Mouse (Mus musculus) hindbrain, embryonic 10.5 days (tissue): ENCODE measurements at regions not wholly inside any gene's neighbourhood (a gene's known extent, or its start where the extent isn't known, plus 50 kb on each side); places are given as distances from the start of the nearest gene placed in this dataset.

Experiments
- DNase-seq: peaks from one replicate; pipeline ENCODE4 v3.0.0-alpha.2; 2017; ENCODE audit warnings: low spot score
- H3K27ac ChIP-seq: fragments of 300-500 bp; sonication (generic); 2 replicates; pipeline ENCODE4 v1.5.1; 2016; ENCODE audit warnings: mild to moderate bottlenecking, moderate library complexity
- H3K27me3 ChIP-seq: fragments of 300-500 bp; sonication (generic); 2 replicates; pipeline ENCODE4 v1.6.1; 2016; ENCODE audit warnings: mild to moderate bottlenecking; ENCODE audit not compliant: poor library complexity, insufficient read depth, severe bottlenecking
- H3K36me3 ChIP-seq: fragments of 300-500 bp; sonication (generic); 2 replicates; pipeline ENCODE4 v1.6.1; 2016; ENCODE audit warnings: mild to moderate bottlenecking, moderate library complexity
- H3K4me1 ChIP-seq: fragments of 300-500 bp; sonication (generic); replicated peaks from 2 replicates; pipeline ENCODE4 v1.6.1; 2016; ENCODE audit warnings: mild to moderate bottlenecking
- H3K4me3 ChIP-seq: fragments of 300-500 bp; sonication (generic); 2 replicates; pipeline ENCODE4 v1.5.1; 2016; ENCODE audit warnings: mild to moderate bottlenecking, moderate library complexity
- H3K9me3 ChIP-seq: fragments of 300-500 bp; sonication (generic); 2 replicates; pipeline ENCODE4 v1.6.1; 2016; ENCODE audit warnings: mild to moderate bottlenecking, moderate library complexity
- WGBS: fragments of 180-500 bp; shearing (Covaris S2); methylation state at CpG from one replicate; pipeline ENCODE4 v1.1.7; 2016; 5-methylcytosine and 5-hydroxymethylcytosine counted together

DNA sequence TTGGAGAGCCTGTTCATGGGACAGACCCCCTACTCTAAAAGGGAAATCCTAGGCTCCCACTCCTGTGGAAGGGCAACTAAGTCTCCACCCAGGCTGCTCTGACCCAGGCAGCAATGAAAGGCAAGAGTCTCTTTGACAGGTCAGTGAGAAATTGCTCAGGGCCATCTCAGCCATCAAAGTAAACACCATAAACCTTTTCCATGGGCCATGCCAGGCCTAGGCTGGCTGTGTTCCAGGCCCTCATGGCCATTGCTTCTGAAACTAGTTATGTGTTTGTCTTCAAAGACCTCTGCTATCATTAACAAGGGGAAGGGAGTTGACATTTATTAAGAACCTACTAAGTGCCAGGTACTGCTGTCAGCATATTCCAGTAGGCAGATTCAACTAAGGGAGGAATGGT, 101.8 kb upstream of the Slc22a23 start:
- Histone ChIP-seq H3K27ac (no peak overlapping the region), H3K4me3 (no peak overlapping the region), H3K9me3 (no peaks in the 10 kb centered on the region), H3K4me1 (no peaks in the 10 kb centered on the region), H3K36me3 (no peaks in the 10 kb centered on the region), H3K27me3 (no peaks in the 10 kb centered on the region)
- no peak for DNase-seq

DNA sequence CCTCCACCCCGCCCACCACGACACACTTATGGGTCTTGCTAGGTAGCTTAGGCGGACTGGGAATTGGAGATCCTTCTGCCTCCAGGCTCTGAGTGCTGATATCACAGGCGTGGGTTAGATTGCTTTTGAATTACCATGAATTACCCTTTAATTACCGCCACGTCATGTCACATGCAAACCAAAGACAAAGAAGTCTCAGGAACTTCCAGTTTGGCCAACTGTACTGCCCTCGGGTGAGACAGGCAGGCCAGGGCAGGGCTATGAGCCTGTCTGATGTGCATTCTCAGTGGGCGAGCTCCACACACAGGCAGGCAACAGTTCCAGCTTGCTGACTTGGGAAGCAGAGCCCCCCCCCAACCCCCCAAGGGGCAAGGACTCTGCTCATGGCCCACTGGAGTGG, 101.3 kb upstream of the Slc22a23 start:
- Histone ChIP-seq H3K27ac (no peak overlapping the region), H3K9me3 (no peaks in the 10 kb centered on the region), H3K4me1 (peaks cover 4% of the 10 kb centered on the region), H3K27me3 (no peaks in the 10 kb centered on the region), H3K4me3 (no peak overlapping the region), H3K36me3 (no peaks in the 10 kb centered on the region)
- DNase-seq, result no peak
- 82% methylated on average over 8 of the region's 8 CpGs for WGBS

DNA sequence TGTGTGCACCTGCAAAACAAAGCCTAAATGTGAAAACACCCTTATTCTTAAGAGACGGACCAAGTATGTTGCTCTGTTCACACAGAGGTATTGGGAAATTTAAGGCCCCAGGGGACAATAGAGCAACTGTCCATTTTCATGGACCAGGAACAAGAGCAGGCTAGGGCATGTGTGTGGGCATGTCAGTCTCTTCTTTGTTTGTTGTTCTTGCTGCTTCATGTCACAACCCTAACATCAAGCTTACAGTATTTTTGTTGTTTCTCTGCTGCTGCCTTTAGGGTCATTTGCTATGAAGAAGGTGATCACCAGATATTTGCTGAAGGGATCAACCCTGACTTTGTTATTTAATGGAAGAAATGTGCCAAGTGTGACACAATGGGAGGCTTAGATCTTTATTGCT, 96.4 kb upstream of the Slc22a23 start:
- 59% methylated on average over 1 of the region's 1 CpGs for WGBS
- Histone ChIP-seq H3K27ac (no peak overlapping the region), H3K4me3 (no peak overlapping the region), H3K36me3 (no peaks in the 10 kb centered on the region), H3K9me3 (no peaks in the 10 kb centered on the region), H3K27me3 (no peaks in the 10 kb centered on the region), H3K4me1 (peaks cover 16% of the 10 kb centered on the region)
- DNase-seq, result no peak

DNA sequence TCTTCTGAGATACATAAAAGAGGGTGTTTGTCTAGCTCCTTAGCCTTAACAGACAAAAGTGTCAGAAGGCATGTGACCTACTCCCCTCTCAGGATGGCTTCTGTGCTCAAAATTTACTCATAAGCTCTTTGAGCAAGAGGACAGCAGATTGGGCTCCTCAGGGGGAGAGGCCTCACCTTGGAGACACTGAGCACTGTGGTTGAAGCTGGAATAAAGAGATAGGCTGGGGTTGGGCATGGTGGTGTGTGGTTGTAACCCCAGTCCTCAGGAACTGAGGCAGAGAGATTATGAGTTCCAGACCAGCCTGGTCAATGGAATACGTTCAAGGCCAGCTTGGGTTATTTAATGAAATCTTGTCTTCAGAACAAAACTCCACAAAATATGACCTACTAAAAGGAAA, 82.5 kb upstream of the Slc22a23 start:
- Histone ChIP-seq H3K4me1 (no peaks in the 10 kb centered on the region), H3K36me3 (no peaks in the 10 kb centered on the region), H3K27me3 (no peaks in the 10 kb centered on the region), H3K27ac (no peak overlapping the region), H3K4me3 (no peak overlapping the region), H3K9me3 (no peaks in the 10 kb centered on the region)
- DNase-seq, result no peak
- WGBS, result 94% methylated on average over 1 of the region's 1 CpGs

DNA sequence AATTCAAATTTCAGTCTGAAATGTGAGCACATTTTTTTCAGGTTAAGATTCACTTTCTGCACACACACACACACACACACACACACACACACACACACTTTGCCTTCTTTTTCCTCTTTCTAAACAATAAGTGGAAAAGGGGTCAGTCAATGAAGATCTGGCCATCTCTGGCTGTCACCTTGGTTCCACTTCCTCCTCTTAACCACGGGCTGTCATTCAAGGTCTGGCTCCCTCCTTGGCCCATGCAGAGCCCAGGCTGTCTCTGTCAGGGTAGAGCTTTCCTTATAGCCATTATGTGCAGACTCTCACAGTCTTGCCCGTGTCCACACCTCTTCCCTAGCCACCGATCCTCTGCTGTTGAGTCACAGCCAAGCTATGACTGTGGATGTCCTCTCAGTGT, 79.9 kb upstream of the Slc22a23 start:
- H3K9me3 ChIP-seq, result no peaks in the 10 kb centered on the region
- no peak overlapping the region for H3K27ac ChIP-seq
- H3K27me3 ChIP-seq, result no peaks in the 10 kb centered on the region
- H3K4me1 ChIP-seq, result peaks cover 6% of the 10 kb centered on the region; the same call in 1 of the 2 replicates
- DNase-seq, result no peak
- no peaks in the 10 kb centered on the region for H3K36me3 ChIP-seq
- H3K4me3 ChIP-seq, result no peak overlapping the region
- WGBS, result 82% methylated on average over 3 of the region's 3 CpGs

DNA sequence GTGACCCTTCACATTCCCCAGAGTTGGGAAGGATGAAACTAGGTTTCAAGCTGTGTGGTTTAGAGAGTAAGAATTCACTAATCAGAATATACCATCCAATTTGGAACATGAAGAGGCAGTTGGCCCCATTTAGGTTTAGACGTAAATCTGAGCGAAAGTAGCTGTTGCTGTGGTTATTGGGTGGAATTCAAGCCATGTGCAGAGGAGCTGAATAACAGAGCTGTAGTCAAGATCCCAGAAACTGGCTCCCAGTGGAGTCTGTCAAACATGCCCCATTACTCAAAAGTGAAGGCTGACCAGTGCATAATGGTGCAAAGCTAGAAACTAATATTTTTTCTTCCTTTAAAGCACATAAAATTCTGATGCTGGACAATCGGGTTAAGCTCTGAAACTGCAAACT, 76.7 kb upstream of the Slc22a23 start:
- 74% methylated on average over 3 of the region's 3 CpGs for WGBS
- H3K27me3 ChIP-seq, result no peaks in the 10 kb centered on the region

DNA sequence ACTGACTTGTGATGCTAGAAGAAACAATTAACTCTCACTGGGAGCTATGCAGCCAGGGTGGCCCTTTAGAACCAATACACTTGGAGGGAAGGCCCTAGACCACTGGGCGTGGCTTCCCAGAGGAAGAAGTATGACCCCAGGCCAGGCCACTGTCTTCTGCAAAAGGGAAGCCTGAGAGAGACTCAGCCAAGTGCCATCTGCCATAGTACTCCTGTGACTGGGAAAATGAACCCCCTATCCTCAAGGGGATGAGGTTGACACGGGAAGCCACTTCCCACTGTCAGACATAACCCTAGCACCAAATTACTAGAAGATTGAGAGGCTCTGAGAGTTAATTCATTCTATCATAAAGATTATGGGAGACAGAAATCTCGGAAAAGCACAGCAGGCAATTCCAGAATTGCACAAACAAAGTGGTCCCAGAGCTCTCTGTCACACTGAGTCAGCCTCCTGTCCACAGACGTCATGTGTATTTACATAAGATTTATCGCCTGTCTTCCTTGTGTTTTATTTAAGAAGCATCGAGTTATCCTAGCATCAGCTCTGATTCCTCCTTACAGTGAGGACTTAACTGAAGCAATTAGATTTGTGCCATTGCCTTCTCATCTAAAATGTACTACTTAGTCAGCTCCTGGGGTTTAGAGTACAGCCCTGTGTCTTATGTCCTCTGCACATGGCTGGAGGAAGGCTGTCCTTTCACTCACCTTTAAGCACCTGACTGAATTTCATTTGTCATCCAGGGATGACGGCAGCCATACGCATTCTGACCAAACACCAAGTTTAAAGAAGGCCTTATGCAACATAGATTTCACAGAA, 75.6 kb upstream of the Slc22a23 start:
- DNase-seq, result no peak
- Histone ChIP-seq H3K36me3 (no peaks in the 10 kb centered on the region), H3K27me3 (no peaks in the 10 kb centered on the region), H3K27ac (no peak overlapping the region), H3K4me1 (peaks cover 6% of the 10 kb centered on the region; the same call in 1 of the 2 replicates), H3K4me3 (no peak overlapping the region), H3K9me3 (no peaks in the 10 kb centered on the region)
- 75% methylated on average over 8 of the region's 8 CpGs for WGBS

More for the DNA sequence above, 76.7 kb upstream of the Slc22a23 start:
- no peaks in the 10 kb centered on the region for H3K9me3 ChIP-seq
- peaks cover 6% of the 10 kb centered on the region; the same call in 1 of the 2 replicates for H3K4me1 ChIP-seq
- H3K27ac ChIP-seq, result no peak overlapping the region
- no peak for DNase-seq
- no peak overlapping the region for H3K4me3 ChIP-seq
- H3K36me3 ChIP-seq, result no peaks in the 10 kb centered on the region

DNA sequence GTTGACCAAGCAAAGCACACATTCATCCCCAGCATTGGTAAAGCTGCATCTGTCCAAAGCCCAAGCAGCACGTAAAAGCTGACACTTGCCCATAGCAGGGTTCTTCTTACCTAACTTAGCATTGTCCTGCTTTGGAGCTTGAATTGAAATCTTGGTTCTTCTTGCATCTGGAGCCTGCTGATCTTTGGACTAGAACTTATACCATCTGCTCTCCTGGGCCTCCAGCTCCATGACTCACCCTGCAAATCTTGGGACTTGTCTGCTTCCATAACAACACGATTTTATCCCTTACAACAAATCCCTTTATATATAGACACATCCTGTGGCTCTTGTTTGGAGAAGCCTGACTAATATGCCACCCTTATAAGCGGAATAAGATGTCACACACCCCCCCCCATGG, 74.1 kb upstream of the Slc22a23 start:
- Histone ChIP-seq H3K4me3 (no peak overlapping the region), H3K27ac (no peak overlapping the region), H3K9me3 (no peaks in the 10 kb centered on the region), H3K36me3 (no peaks in the 10 kb centered on the region), H3K27me3 (no peaks in the 10 kb centered on the region), H3K4me1 (peaks cover 6% of the 10 kb centered on the region; the same call in 1 of the 2 replicates)
- WGBS, result 82% methylated on average over 3 of the region's 3 CpGs
- no peak for DNase-seq

DNA sequence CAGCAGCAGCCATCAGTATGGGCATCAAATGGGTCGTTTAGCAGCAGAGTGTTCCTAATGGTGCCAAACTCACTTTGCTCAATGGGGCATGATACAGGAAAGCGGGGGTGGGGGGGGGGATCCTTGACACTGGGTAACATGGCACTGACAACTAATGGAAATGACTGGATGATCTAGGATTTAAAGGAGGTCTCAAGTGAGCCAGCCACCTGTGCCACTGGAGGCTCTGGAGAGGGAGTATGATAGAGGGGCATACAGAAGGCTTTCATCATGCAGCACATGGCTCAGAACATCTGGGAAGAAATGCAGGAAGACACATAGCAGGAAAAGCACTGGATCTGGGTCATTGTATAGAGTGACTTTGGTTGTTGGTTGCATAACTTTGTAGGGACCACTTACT, 71.6 kb upstream of the Slc22a23 start:
- Histone ChIP-seq H3K9me3 (no peaks in the 10 kb centered on the region), H3K36me3 (no peaks in the 10 kb centered on the region), H3K4me1 (peaks cover 5% of the 10 kb centered on the region; the same call in 1 of the 2 replicates), H3K27ac (no peak overlapping the region), H3K4me3 (no peak overlapping the region), H3K27me3 (no peaks in the 10 kb centered on the region)
- no peak for DNase-seq
- WGBS, result 78% methylated on average over 2 of the region's 2 CpGs

DNA sequence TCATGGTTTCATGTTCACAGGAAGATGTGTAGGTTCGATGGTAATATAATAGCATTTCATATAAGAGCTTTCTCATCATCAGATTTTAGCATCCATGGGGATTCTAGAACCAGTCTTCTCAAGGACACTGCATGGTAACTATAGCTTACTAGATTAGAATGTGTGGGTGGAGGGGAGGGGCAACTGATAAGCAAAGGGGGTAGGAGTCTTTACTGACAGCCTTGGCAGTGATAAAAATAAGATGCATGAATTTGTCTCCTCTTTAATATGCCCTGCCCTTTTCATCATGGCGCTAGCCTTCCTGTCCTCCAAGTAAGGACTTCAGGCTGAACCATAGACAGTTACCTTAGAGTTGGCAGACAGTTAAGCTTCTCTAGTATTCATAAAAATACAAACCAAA, 69.6 kb upstream of the Slc22a23 start:
- H3K27me3 ChIP-seq, result no peaks in the 10 kb centered on the region
- no peaks in the 10 kb centered on the region for H3K36me3 ChIP-seq
- no peaks in the 10 kb centered on the region for H3K9me3 ChIP-seq
- no peak for DNase-seq
- no peak overlapping the region for H3K27ac ChIP-seq
- no peak overlapping the region for H3K4me3 ChIP-seq
- WGBS, result 88% methylated on average over 2 of the region's 2 CpGs
- H3K4me1 ChIP-seq, result no peaks in the 10 kb centered on the region

DNA sequence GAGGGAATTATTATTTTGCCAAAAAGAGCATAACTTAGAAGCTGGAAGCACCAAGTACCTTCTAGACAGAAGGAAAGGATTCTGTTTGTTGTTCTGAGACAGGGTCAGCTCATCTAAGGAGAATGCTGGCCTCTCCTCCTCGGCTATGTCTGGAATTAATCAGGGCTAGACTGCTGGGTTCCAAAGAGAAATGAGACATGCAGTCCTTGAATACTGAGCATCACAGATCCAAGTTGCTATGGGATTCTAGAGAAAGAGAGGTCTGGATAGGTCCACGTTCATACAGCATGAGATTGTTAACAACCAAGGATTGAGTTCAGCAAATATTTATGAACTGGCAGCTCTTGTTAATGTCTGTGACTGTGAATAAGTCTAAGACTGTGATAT, 63.7 kb upstream of the Slc22a23 start:
- Histone ChIP-seq H3K36me3 (no peaks in the 10 kb centered on the region), H3K27me3 (no peaks in the 10 kb centered on the region), H3K27ac (no peak overlapping the region), H3K4me3 (no peak overlapping the region), H3K9me3 (no peaks in the 10 kb centered on the region), H3K4me1 (peaks cover 7% of the 10 kb centered on the region; the same call in 1 of the 2 replicates)
- 63% methylated on average over 2 of the region's 2 CpGs for WGBS
- DNase-seq, result peak; percentile 9

DNA sequence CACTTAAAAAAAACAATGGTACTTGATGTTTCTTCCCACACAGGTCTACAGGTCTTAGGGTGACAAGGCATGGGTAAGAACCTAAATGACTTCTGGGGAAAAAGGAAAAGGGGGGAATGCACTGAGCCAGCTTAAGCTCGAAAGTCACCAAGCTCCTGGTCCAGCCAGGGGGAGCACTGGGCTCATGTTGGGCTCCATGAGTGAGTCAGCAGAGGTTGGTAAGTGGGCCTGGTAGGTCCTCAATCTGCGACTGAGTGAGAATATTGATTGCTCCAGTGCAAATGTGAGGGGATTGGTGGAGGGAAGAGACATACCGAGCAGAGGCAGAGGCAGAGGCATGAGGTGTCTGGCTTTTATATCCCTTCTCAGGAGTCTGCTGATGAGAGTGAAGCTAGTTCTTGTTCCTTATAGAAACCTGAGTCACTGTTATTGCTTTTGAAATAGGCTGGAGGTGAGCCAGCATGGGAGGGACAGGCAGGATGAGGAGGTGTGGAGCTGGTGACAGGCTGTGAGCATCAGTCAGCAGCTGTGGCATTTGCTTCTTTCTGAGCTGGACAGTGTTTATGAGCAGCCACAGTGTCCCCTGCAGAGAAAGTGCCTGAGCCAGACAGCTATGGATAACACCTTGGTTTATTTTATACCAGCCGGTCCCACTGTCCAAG, 63.2 kb upstream of the Slc22a23 start:
- H3K9me3 ChIP-seq, result no peaks in the 10 kb centered on the region
- DNase-seq, result peak; percentile 6
- WGBS, result 71% methylated on average over 4 of the region's 4 CpGs
- H3K27ac ChIP-seq, result no peak overlapping the region; the same call in 1 of the 2 replicates
- H3K4me1 ChIP-seq, result peaks cover 7% of the 10 kb centered on the region; the same call in 1 of the 2 replicates
- no peaks in the 10 kb centered on the region for H3K36me3 ChIP-seq
- no peaks in the 10 kb centered on the region for H3K27me3 ChIP-seq
- H3K4me3 ChIP-seq, result no peak overlapping the region

DNA sequence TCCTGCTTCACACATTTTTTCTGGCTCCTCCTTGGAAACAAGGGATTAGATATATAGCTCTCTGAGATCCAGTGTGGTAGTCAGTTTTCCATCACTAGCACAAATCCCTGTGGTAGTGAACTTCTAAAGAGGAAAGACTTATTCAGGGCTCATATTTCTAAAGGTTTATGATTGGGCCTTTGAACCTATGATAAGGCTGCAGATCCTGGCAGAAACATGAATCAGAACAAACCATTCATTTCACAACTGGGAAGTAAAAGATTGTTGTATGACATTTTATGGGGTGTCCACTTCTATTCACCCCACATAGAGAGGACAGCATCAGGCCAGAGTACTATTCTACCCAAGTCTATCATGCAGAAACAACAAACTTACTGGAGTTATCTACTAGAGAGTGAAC, 61.3 kb upstream of the Slc22a23 start:
- H3K4me3 ChIP-seq, result no peak overlapping the region
- no peaks in the 10 kb centered on the region for H3K36me3 ChIP-seq
- peaks cover 7% of the 10 kb centered on the region; the same call in 1 of the 2 replicates for H3K4me1 ChIP-seq
- H3K9me3 ChIP-seq, result no peaks in the 10 kb centered on the region
- H3K27ac ChIP-seq, result no peak overlapping the region
- DNase-seq, result no peak
- no peaks in the 10 kb centered on the region for H3K27me3 ChIP-seq
